Mouse (Mus musculus) lung, embryonic 16.5 days (tissue): ENCODE data around the gene Pla2g2e. TPM values are rescaled to one million over a fixed set of nuclear protein-coding genes. Genes with fewer than 3 reads are reported as not detected.
A peak's percentile ranks its signal among the peaks of the same experiment; 100 is the strongest.

Experiments used
- ATAC-seq: fragments of 200-750 bp; cut with Nextera tagmentation; 2 replicates; pipeline ENCODE4 v1.8.0; 2017; ENCODE audit warnings: low read depth, mild to moderate bottlenecking, moderate library complexity
- H3K27ac ChIP-seq: fragments of 300-500 bp; sonication (generic); 2 replicates; pipeline ENCODE4 v1.5.1; 2014; ENCODE audit warnings: mild to moderate bottlenecking, control low read depth, low read length
- H3K27me3 ChIP-seq: fragments of 300-500 bp; sonication (generic); 2 replicates; pipeline ENCODE4 v1.6.1; 2014; ENCODE audit warnings: low read depth, low read length, mixed read lengths; ENCODE audit not compliant: control insufficient read depth, insufficient read depth
- H3K36me3 ChIP-seq: fragments of 300-500 bp; sonication (generic); 2 replicates; pipeline ENCODE4 v1.6.1; 2014; ENCODE audit warnings: low read length; ENCODE audit not compliant: control insufficient read depth, insufficient read depth
- H3K4me1 ChIP-seq: fragments of 300-500 bp; sonication (generic); replicated peaks from 2 replicates; pipeline ENCODE4 v1.6.1; 2014; ENCODE audit warnings: low read length, mixed read lengths; ENCODE audit not compliant: control insufficient read depth, insufficient read depth
- H3K4me2 ChIP-seq: fragments of 300-500 bp; sonication (generic); 2 replicates; pipeline ENCODE4 v1.6.1; 2014; ENCODE audit warnings: low read depth, low read length, control low read depth
- H3K4me3 ChIP-seq: fragments of 300-500 bp; sonication (generic); 2 replicates; pipeline ENCODE4 v1.5.1; 2014; ENCODE audit warnings: mild to moderate bottlenecking, low read length, control low read depth
- H3K9ac ChIP-seq: fragments of 300-500 bp; sonication (generic); 2 replicates; pipeline ENCODE4 v1.6.1; 2014; ENCODE audit warnings: low read length, control low read depth
- H3K9me3 ChIP-seq: fragments of 300-500 bp; sonication (generic); 2 replicates; pipeline ENCODE4 v1.6.1; 2016; ENCODE audit warnings: low read length; ENCODE audit not compliant: control insufficient read depth
- WGBS: fragments of 180-500 bp; shearing (Covaris S2); extraction: QIAGEN DNeasy Blood & Tissue Kit; methylation state at CpG from one replicate; pipeline ENCODE4 v1.1.7; 2014; 5-methylcytosine and 5-hydroxymethylcytosine counted together
- polyA plus RNA-seq: library from polyadenylated mRNA; unstranded; fragments of >200 nt; fragmentation: Nextera tagmentation; extraction: Ambion mirVana; gene quantifications from 2 replicates; pipeline ENCODE4 v1.2.1, GENCODE M21; 2015

Pla2g2e gene
- polyA plus RNA-seq, 1 experiment from 2014 or later = not detected

- no peaks in the 10 kb centered on the region for H3K36me3 ChIP-seq
- H3K9me3 ChIP-seq = 0 out of 2 replicates have a peak, but pooled peaks cover 2% of the 10 kb centered on the region
- 92% methylated on average over 2 of the region's 2 CpGs for WGBS
- no peaks in the 10 kb centered on the region for H3K27me3 ChIP-seq
- H3K4me3 ChIP-seq = no peak overlapping the region
- no peak overlapping the region for H3K9ac ChIP-seq
- ATAC-seq = no peak
- no peak overlapping the region for H3K4me2 ChIP-seq
- no peaks in the 10 kb centered on the region; the same call in 1 of the 2 replicates for H3K4me1 ChIP-seq
- no peak overlapping the region for H3K27ac ChIP-seq
Observed at GRCm38 (mm10) chr4:138875986-138876385, 1.8 kb upstream of the Pla2g2e start.

GRCm38 (mm10) chr4:138878783-138879182, 1.0 kb downstream of the Pla2g2e start:
- Histone ChIP-seq H3K4me1 (peaks cover 5% of the 10 kb centered on the region; the same call in 1 of the 2 replicates), H3K9me3 (no peaks in the 10 kb centered on the region), H3K27ac (no peak overlapping the region), H3K36me3 (no peaks in the 10 kb centered on the region), H3K27me3 (no peaks in the 10 kb centered on the region; the same call in 1 of the 2 replicates), H3K4me3 (no peak overlapping the region), H3K9ac (no peak overlapping the region), H3K4me2 (no peak overlapping the region)
- 29% methylated on average over 8 of the region's 8 CpGs for WGBS
- peak; percentile 16; the same call in 1 of the 2 replicates for ATAC-seq

GRCm38 (mm10) chr4:138879808-138880207, 2.1 kb downstream of the Pla2g2e start:
- H3K9me3 ChIP-seq = no peaks in the 10 kb centered on the region
- H3K4me2 ChIP-seq = no peak overlapping the region
- WGBS = 84% methylated on average over 11 of the region's 11 CpGs
- no peak overlapping the region for H3K4me3 ChIP-seq
- no peak overlapping the region for H3K27ac ChIP-seq
- ATAC-seq = no peak
- H3K36me3 ChIP-seq = no peaks in the 10 kb centered on the region
- H3K27me3 ChIP-seq = no peaks in the 10 kb centered on the region; the same call in 1 of the 2 replicates
- H3K9ac ChIP-seq = no peak overlapping the region
- peaks cover 5% of the 10 kb centered on the region; the same call in 1 of the 2 replicates for H3K4me1 ChIP-seq

GRCm38 (mm10) chr4:138880811-138881584, 3.3 kb downstream of the Pla2g2e start:
- Histone ChIP-seq H3K9ac (no peak overlapping the region), H3K4me2 (no peak overlapping the region), H3K27me3 (no peaks in the 10 kb centered on the region; the same call in 1 of the 2 replicates), H3K36me3 (no peaks in the 10 kb centered on the region), H3K4me1 (peaks cover 5% of the 10 kb centered on the region; the same call in 1 of the 2 replicates), H3K9me3 (no peaks in the 10 kb centered on the region), H3K4me3 (no peak overlapping the region), H3K27ac (no peak overlapping the region)
- 72% methylated on average over 7 of the region's 7 CpGs for WGBS
- no peak for ATAC-seq

GRCm38 (mm10) chr4:138882179-138882578, 4.4 kb downstream of the Pla2g2e start:
- H3K4me1 ChIP-seq = peaks cover 5% of the 10 kb centered on the region; the same call in 1 of the 2 replicates
- H3K4me3 ChIP-seq = no peak overlapping the region
- H3K27me3 ChIP-seq = no peaks in the 10 kb centered on the region; the same call in 1 of the 2 replicates
- no peaks in the 10 kb centered on the region for H3K9me3 ChIP-seq
- no peak overlapping the region for H3K27ac ChIP-seq
- WGBS = 10% methylated on average over 16 of the region's 16 CpGs
- H3K9ac ChIP-seq = no peak overlapping the region; the same call in 1 of the 2 replicates
- peak; percentile 72 for ATAC-seq
- H3K4me2 ChIP-seq = peak overlapping the region; percentile 42
- no peaks in the 10 kb centered on the region for H3K36me3 ChIP-seq

- no peak overlapping the region for H3K4me3 ChIP-seq
- H3K4me1 ChIP-seq = peaks cover 5% of the 10 kb centered on the region; the same call in 1 of the 2 replicates
- no peak overlapping the region for H3K27ac ChIP-seq
- no peaks in the 10 kb centered on the region for H3K36me3 ChIP-seq
- no peaks in the 10 kb centered on the region for H3K9me3 ChIP-seq
- WGBS = 14% methylated on average over 6 of the region's 6 CpGs
- no peak overlapping the region for H3K4me2 ChIP-seq
- H3K9ac ChIP-seq = no peak overlapping the region
- no peaks in the 10 kb centered on the region; the same call in 1 of the 2 replicates for H3K27me3 ChIP-seq
- peak; percentile 42; the same call in 1 of the 2 replicates for ATAC-seq
Observed at GRCm38 (mm10) chr4:138884261-138884660, 6.5 kb downstream of the Pla2g2e start.

- WGBS = 38% methylated on average over 7 of the region's 7 CpGs
- H3K4me2 ChIP-seq = no peak overlapping the region
- no peaks in the 10 kb centered on the region for H3K9me3 ChIP-seq
- H3K4me3 ChIP-seq = no peak overlapping the region
- no peak for ATAC-seq
- no peaks in the 10 kb centered on the region for H3K27me3 ChIP-seq
- no peak overlapping the region for H3K27ac ChIP-seq
- no peaks in the 10 kb centered on the region for H3K4me1 ChIP-seq
- no peak overlapping the region for H3K9ac ChIP-seq
- H3K36me3 ChIP-seq = peaks cover 5% of the 10 kb centered on the region; the same call in 1 of the 2 replicates
Observed at GRCm38 (mm10) chr4:138889165-138889564, 11.4 kb downstream of the Pla2g2e start.

- Histone ChIP-seq H3K9ac (no peak overlapping the region), H3K4me3 (no peak overlapping the region), H3K36me3 (peaks cover 9% of the 10 kb centered on the region; the same call in 1 of the 2 replicates), H3K27ac (no peak overlapping the region), H3K9me3 (no peaks in the 10 kb centered on the region), H3K27me3 (no peaks in the 10 kb centered on the region), H3K4me2 (no peak overlapping the region), H3K4me1 (no peaks in the 10 kb centered on the region)
- ATAC-seq = peak; percentile 56; the same call in 1 of the 2 replicates
- 35% methylated on average over 8 of the region's 8 CpGs for WGBS
Observed at GRCm38 (mm10) chr4:138889635-138890034, 11.9 kb downstream of the Pla2g2e start.

- 65% methylated on average over 6 of the region's 6 CpGs for WGBS
- Histone ChIP-seq H3K4me1 (no peaks in the 10 kb centered on the region), H3K9me3 (no peaks in the 10 kb centered on the region), H3K27ac (no peak overlapping the region), H3K4me3 (no peak overlapping the region), H3K9ac (no peak overlapping the region), H3K27me3 (no peaks in the 10 kb centered on the region), H3K4me2 (no peak overlapping the region), H3K36me3 (peaks cover 16% of the 10 kb centered on the region; the same call in 1 of the 2 replicates)
- ATAC-seq = no peak
Observed at GRCm38 (mm10) chr4:138892655-138893054, 14.9 kb downstream of the Pla2g2e start.
